Mouse (Mus musculus) bone marrow macrophage, adult 2 months (primary cell): ENCODE data around the gene Edem3.

Experiments used
- CTCF ChIP-seq: IDR thresholded peaks from 2 replicates; pipeline ENCODE4 v1.5.1; 2012; ENCODE audit warnings: low read depth, mild to moderate bottlenecking, low read length, moderate library complexity
- POLR2A ChIP-seq: IDR thresholded peaks from 2 replicates; pipeline ENCODE4 v1.6.1; 2012; ENCODE audit warnings: mild to moderate bottlenecking, low read depth, low read length, borderline replicate concordance

DNA sequence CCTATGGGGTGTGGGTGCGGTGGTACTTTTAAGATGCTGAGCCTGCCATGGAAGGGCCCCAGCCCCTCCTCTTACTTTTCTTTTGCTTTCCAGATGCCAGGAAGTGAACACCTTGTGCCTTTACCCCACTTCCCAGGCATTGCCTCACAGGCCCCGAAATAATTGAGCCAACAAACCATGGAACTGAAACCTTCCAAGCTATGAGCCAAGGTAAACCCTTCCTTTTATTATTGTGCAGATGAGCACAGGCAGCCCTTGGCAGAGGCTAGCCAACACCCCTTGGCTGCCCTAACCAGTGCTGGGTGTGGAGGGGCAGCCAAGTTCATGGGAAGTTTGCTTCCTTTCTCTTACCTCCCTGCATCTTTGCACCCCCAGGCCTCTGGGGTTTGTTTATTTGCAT is 18.0 kb upstream of the Edem3 start:
- TF ChIP-seq POLR2A (no peak), CTCF (no peak)
